Mouse (Mus musculus): Measurements from ENCODE around the gene Plekho1. TPM values are rescaled to one million over a fixed set of nuclear protein-coding genes. Genes with fewer than 3 reads are reported as not detected.
"Not testable (repeated sequence)": the region's sequence is repeated elsewhere in the genome, so short reads cannot be mapped to it uniquely, and the experiment has no call there.

Plekho1 gene
- polyA plus RNA-seq, 1 experiment from 2014 or later = 71.9 TPM

GRCm38 (mm10) chr3:95990413-95990941 lies 5.3 kb downstream of the Plekho1 start:
- ATAC-seq (ENCODE audit: insufficient number of reproducible peaks, insufficient read depth, low FRiP score, low TSS enrichment) = no peak
- Histone ChIP-seq H3K4me1 (peaks cover 41% of the 10 kb centered on the region), H3K9me3 (no peaks in the 10 kb centered on the region), H3K27me3 (no peaks in the 10 kb centered on the region), H3K4me2 (replicated peaks) (no peak overlapping the region), H3K27ac (0 out of 2 replicates have a peak overlapping the region, but pooled peaks have one; percentile 36), H3K4me3 (no peak overlapping the region), H3K36me3 (peaks cover 55% of the 10 kb centered on the region), H3K9ac (no peak overlapping the region)
- WGBS = 84% methylated on average over 12 of the region's 12 CpGs

DNA sequence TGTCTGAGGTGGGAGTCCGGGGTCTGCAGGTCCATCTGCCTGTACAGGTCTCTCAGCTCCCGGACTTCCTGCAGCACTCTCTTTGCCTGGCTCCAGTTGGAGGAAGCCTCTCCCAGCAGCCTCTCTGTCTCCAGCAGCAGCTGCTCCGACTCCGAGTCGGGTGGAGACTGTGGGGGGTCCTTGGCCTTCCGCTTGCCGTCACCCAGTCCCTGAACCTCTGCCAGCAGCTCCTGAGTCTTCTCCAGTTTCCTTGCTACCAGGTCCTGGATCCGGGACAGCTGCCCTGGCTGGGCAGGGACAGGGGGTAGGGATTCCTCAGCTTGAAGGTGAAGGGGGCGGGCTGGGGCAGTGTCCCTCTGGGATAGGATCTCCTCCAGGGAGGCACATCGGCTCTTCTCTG lies 6.8 kb downstream of the Plekho1 start:
- H3K4me1 ChIP-seq = peaks cover 47% of the 10 kb centered on the region
- H3K4me2 ChIP-seq (replicated peaks) = no peak overlapping the region
- H3K27me3 ChIP-seq = no peaks in the 10 kb centered on the region
- H3K9me3 ChIP-seq = no peaks in the 10 kb centered on the region
- H3K27ac ChIP-seq = peak overlapping the region; percentile 47
- H3K36me3 ChIP-seq = peaks cover 55% of the 10 kb centered on the region
- H3K9ac ChIP-seq = 0 out of 2 replicates have a peak overlapping the region, but pooled peaks have one; percentile 10
- WGBS = 70% methylated on average over 10 of the region's 10 CpGs
- no peak overlapping the region for H3K4me3 ChIP-seq
- ATAC-seq (ENCODE audit: insufficient number of reproducible peaks, insufficient read depth, low FRiP score, low TSS enrichment) = no peak

DNA sequence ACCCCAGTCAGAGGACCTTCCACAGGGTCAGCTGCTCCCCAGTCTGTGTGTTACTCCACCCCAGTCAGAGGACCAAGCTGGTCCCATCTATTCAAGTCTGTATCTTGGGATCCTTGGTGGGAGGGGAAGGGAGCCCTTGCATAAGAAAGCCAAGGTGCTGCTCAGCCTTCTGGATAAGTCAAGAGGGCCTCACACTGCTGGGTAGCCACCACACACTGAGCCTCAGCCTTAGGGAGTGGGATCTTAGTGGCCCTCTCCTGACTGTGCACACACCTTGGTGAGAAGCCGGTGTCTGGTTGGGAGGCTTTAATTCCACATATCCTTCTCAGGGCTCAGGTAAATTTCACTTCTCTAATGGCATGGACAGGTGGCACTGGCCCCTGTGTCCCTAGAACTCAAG lies 7.7 kb downstream of the Plekho1 start:
- Histone ChIP-seq H3K9me3 (no peaks in the 10 kb centered on the region), H3K4me3 (no peak overlapping the region), H3K27ac (no peak overlapping the region), H3K9ac (no peak overlapping the region), H3K27me3 (no peaks in the 10 kb centered on the region), H3K4me1 (peaks cover 38% of the 10 kb centered on the region), H3K4me2 (replicated peaks) (no peak overlapping the region), H3K36me3 (peaks cover 55% of the 10 kb centered on the region)
- WGBS = 93% methylated on average over 1 of the region's 1 CpGs
- ATAC-seq (ENCODE audit: insufficient number of reproducible peaks, insufficient read depth, low FRiP score, low TSS enrichment) = no peak

DNA sequence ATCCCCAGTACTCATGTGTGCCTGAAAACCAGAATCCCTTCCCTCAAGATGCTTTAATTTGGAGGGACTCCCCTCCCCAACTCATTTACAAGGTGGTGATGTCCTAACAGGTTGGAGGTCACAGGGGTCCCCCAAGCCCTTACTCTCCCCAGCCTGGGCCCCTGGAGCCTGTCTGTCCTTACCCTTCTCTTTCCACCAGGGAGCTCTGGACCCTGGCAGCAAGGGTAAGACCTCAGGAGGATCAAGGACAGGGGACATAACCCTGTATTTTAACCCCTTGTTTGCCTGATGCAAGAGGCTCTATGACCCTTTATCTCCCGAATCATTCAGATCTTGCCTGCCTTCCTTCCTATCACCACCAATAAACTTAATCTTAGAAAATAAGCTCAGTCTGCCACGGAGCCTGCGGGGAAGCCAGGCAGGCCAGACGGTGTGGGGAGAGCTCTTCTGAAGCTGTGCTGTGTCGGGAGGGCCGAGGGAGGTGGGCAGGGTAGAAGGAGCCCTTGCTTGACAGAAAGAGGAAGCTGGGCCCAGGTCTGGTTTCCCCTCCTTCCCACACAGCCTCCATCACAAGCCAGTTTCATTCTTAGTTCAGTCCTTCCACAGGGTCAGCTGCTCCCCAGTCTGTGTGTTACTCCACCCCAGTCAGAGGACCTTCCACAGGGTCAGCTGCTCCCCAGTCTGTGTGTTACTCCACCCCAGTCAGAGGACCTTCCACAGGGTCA lies 8.3 kb downstream of the Plekho1 start:
- H3K4me2 ChIP-seq (replicated peaks) = no peak overlapping the region
- 75% methylated on average over 6 of the region's 6 CpGs for WGBS
- H3K9ac ChIP-seq = no peak overlapping the region; the same call in 1 of the 2 replicates
- peaks cover 32% of the 10 kb centered on the region for H3K4me1 ChIP-seq
- H3K27me3 ChIP-seq = no peaks in the 10 kb centered on the region
- H3K4me3 ChIP-seq = no peak overlapping the region
- H3K27ac ChIP-seq = 0 out of 2 replicates have a peak overlapping the region, but pooled peaks have one; percentile 17
- peaks cover 50% of the 10 kb centered on the region for H3K36me3 ChIP-seq
- no peak for ATAC-seq (ENCODE audit: insufficient number of reproducible peaks, insufficient read depth, low FRiP score, low TSS enrichment)
- no peaks in the 10 kb centered on the region for H3K9me3 ChIP-seq

- Histone ChIP-seq H3K27me3 (no peaks in the 10 kb centered on the region), H3K36me3 (peaks cover 45% of the 10 kb centered on the region), H3K4me2 (replicated peaks) (no peak overlapping the region), H3K27ac (peak overlapping the region; percentile 96), H3K9me3 (no peaks in the 10 kb centered on the region), H3K4me3 (0 out of 2 replicates have a peak overlapping the region, but pooled peaks have one; percentile 29), H3K9ac (peak overlapping the region; percentile 27; the same call in 1 of the 2 replicates), H3K4me1 (peaks cover 27% of the 10 kb centered on the region)
- ATAC-seq (ENCODE audit: insufficient number of reproducible peaks, insufficient read depth, low FRiP score, low TSS enrichment) = no peak
- WGBS = 72% methylated on average over 4 of the region's 4 CpGs
Measured at GRCm38 (mm10) chr3:95986984-95987383, 8.8 kb downstream of the Plekho1 start.

GRCm38 (mm10) chr3:95986001-95986622 lies 9.7 kb downstream of the Plekho1 start:
- H3K36me3 ChIP-seq = peaks cover 36% of the 10 kb centered on the region
- peak overlapping the region; percentile 27 for H3K9ac ChIP-seq
- WGBS = under 1% methylated on average over 21 of the region's 21 CpGs
- H3K27ac ChIP-seq = peak overlapping the region; percentile 96
- ATAC-seq (ENCODE audit: insufficient number of reproducible peaks, insufficient read depth, low FRiP score, low TSS enrichment) = no peak; the same call in 1 of the 2 replicates
- H3K4me3 ChIP-seq = peak overlapping the region; percentile 29
- H3K4me1 ChIP-seq = peaks cover 27% of the 10 kb centered on the region
- H3K9me3 ChIP-seq = no peaks in the 10 kb centered on the region
- no peaks in the 10 kb centered on the region for H3K27me3 ChIP-seq
- H3K4me2 ChIP-seq (replicated peaks) = peak overlapping the region; percentile 47

- Histone ChIP-seq H3K27ac (peak overlapping the region; percentile 96), H3K4me2 (replicated peaks) (peak overlapping the region; percentile 47), H3K9ac (peak overlapping the region; percentile 27), H3K36me3 (peaks cover 29% of the 10 kb centered on the region), H3K4me1 (peaks cover 28% of the 10 kb centered on the region), H3K9me3 (no peaks in the 10 kb centered on the region), H3K27me3 (no peaks in the 10 kb centered on the region), H3K4me3 (peak overlapping the region; percentile 29)
- 2% methylated on average over 12 of the region's 12 CpGs for whole genome bisulfite sequencing
- peak; percentile 94 for ATAC-seq (ENCODE audit: insufficient number of reproducible peaks, insufficient read depth, low FRiP score, low TSS enrichment)
Measured at GRCm38 (mm10) chr3:95985209-95986000, 10.4 kb downstream of the Plekho1 start.

- Histone ChIP-seq H3K4me1 (peaks cover 27% of the 10 kb centered on the region), H3K4me2 (replicated peaks) (no peak overlapping the region), H3K27ac (no peak overlapping the region), H3K9ac (no peak overlapping the region), H3K36me3 (no peaks in the 10 kb centered on the region), H3K4me3 (no peak overlapping the region), H3K27me3 (no peaks in the 10 kb centered on the region), H3K9me3 (no peaks in the 10 kb centered on the region)
- 91% methylated on average over 4 of the region's 4 CpGs for WGBS
- ATAC-seq (ENCODE audit: insufficient number of reproducible peaks, insufficient read depth, low FRiP score, low TSS enrichment) = no peak
Measured at GRCm38 (mm10) chr3:95982129-95982528, 13.7 kb downstream of the Plekho1 start.

GRCm38 (mm10) chr3:95980276-95980970 lies 15.4 kb downstream of the Plekho1 start:
- Histone ChIP-seq H3K4me3 (no peak overlapping the region), H3K4me1 (peaks cover 10% of the 10 kb centered on the region), H3K36me3 (no peaks in the 10 kb centered on the region), H3K27ac (no peak overlapping the region), H3K9me3 (no peaks in the 10 kb centered on the region), H3K4me2 (replicated peaks) (no peak overlapping the region), H3K9ac (no peak overlapping the region), H3K27me3 (no peaks in the 10 kb centered on the region)
- WGBS = 75% methylated on average over 12 of the region's 12 CpGs
- ATAC-seq (ENCODE audit: insufficient number of reproducible peaks, insufficient read depth, low FRiP score, low TSS enrichment) = no peak

- WGBS = 77% methylated on average over 9 of the region's 9 CpGs
Measured at GRCm38 (mm10) chr3:95978265-95978664, 17.5 kb downstream of the Plekho1 start.

DNA sequence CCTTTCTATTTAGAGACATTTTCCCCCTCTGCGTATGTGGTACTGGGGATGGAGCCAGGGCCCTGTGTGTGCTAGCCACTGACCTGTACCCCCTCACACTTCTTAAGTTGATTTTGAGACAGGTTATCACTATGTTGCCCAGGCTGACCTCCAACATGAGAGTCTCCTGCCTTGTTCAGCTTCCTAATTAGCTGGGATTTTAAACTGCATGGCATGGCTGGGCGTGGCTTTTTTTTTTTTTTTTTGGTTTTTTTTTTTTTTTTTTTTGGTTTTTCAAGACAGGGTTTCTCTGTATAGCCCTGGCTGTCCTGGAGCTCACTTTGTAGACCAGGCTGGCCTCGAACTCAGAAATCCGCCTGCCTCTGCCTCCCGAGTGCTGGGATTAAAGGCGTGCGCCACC lies 18.2 kb downstream of the Plekho1 start:
- H3K4me3 ChIP-seq; H3K4me1 ChIP-seq; H3K4me2 ChIP-seq (replicated peaks); ATAC-seq (ENCODE audit: insufficient number of reproducible peaks, insufficient read depth, low FRiP score, low TSS enrichment); H3K36me3 ChIP-seq; H3K9ac ChIP-seq; H3K27ac ChIP-seq; H3K27me3 ChIP-seq; H3K9me3 ChIP-seq: not testable (repeated sequence)
- WGBS = 92% methylated on average over 7 of the region's 7 CpGs

More at GRCm38 (mm10) chr3:95978265-95978664, 17.5 kb downstream of the Plekho1 start:
- H3K27ac ChIP-seq = no peak overlapping the region
- no peaks in the 10 kb centered on the region; the same call in 1 of the 2 replicates for H3K27me3 ChIP-seq
- H3K36me3 ChIP-seq = no peaks in the 10 kb centered on the region
- H3K9ac ChIP-seq = no peak overlapping the region
- H3K9me3 ChIP-seq = no peaks in the 10 kb centered on the region
- H3K4me1 ChIP-seq = 0 out of 2 replicates have a peak, but pooled peaks cover 2% of the 10 kb centered on the region
- H3K4me3 ChIP-seq = no peak overlapping the region
- no peak overlapping the region for H3K4me2 ChIP-seq (replicated peaks)
- no peak for ATAC-seq (ENCODE audit: insufficient number of reproducible peaks, insufficient read depth, low FRiP score, low TSS enrichment)
